Mouse (Mus musculus): Measurements from ENCODE around the gene L3mbtl1. TPM values are rescaled to one million over a fixed set of nuclear protein-coding genes. Genes with fewer than 3 reads are reported as not detected.

L3mbtl1 gene
- polyA plus RNA-seq, 1 experiment = 0.17 TPM

- 83% methylated on average over 19 of the region's 19 CpGs for WGBS
- no peak for DNase-seq (ENCODE audit: low read depth, low spot score)
These were observed 8.9 kb upstream of the L3mbtl1 start for GRCm38 (mm10) chr2:162934421-162934820.

- WGBS = 88% methylated on average over 3 of the region's 3 CpGs
These were observed 7.6 kb upstream of the L3mbtl1 start for GRCm38 (mm10) chr2:162935700-162936099.

GRCm38 (mm10) chr2:162939562-162939961, 3.7 kb upstream of the L3mbtl1 start:
- DNase-seq (ENCODE audit: low read depth, low spot score) = no peak
- 29% methylated on average over 1 of the region's 1 CpGs for WGBS

More at GRCm38 (mm10) chr2:162935700-162936099, 7.6 kb upstream of the L3mbtl1 start:
- no peak for DNase-seq (ENCODE audit: low read depth, low spot score)

GRCm38 (mm10) chr2:162943931-162944330, 659 bp downstream of the L3mbtl1 start:
- WGBS = 16% methylated on average over 11 of the region's 11 CpGs

GRCm38 (mm10) chr2:162946964-162947363, 3.7 kb downstream of the L3mbtl1 start:
- 87% methylated on average over 5 of the region's 5 CpGs for WGBS
- no peak for DNase-seq (ENCODE audit: low read depth, low spot score)

More at GRCm38 (mm10) chr2:162943931-162944330, 659 bp downstream of the L3mbtl1 start:
- no peak for DNase-seq (ENCODE audit: low read depth, low spot score)

GRCm38 (mm10) chr2:162947736-162948135, 4.5 kb downstream of the L3mbtl1 start:
- 34% methylated on average over 15 of the region's 15 CpGs for WGBS
- no peak for DNase-seq (ENCODE audit: low read depth, low spot score)

- WGBS = 61% methylated on average over 14 of the region's 14 CpGs
- DNase-seq (ENCODE audit: low read depth, low spot score) = no peak
These were observed 4.9 kb downstream of the L3mbtl1 start for GRCm38 (mm10) chr2:162948221-162948620.

- WGBS = 92% methylated on average over 2 of the region's 2 CpGs
- DNase-seq (ENCODE audit: low read depth, low spot score) = no peak
These were observed 7.5 kb downstream of the L3mbtl1 start for GRCm38 (mm10) chr2:162950776-162951175.

- 90% methylated on average over 2 of the region's 2 CpGs for WGBS
- DNase-seq (ENCODE audit: low read depth, low spot score) = no peak
These were observed 13.6 kb downstream of the L3mbtl1 start for GRCm38 (mm10) chr2:162956843-162957242.

GRCm38 (mm10) chr2:162961321-162961720, 18.0 kb downstream of the L3mbtl1 start:
- no peak for DNase-seq (ENCODE audit: low read depth, low spot score)
- WGBS = 48% methylated on average over 9 of the region's 10 CpGs

GRCm38 (mm10) chr2:162966734-162967133, 23.5 kb downstream of the L3mbtl1 start:
- no peak for DNase-seq (ENCODE audit: low read depth, low spot score)
- WGBS = 74% methylated on average over 2 of the region's 2 CpGs

GRCm38 (mm10) chr2:162968357-162968756, 25.1 kb downstream of the L3mbtl1 start:
- DNase-seq (ENCODE audit: low read depth, low spot score) = no peak
- WGBS = 9% methylated on average over 5 of the region's 5 CpGs

- 78% methylated on average over 3 of the region's 3 CpGs for WGBS
- no peak for DNase-seq (ENCODE audit: low read depth, low spot score)
These were observed 25.8 kb downstream of the L3mbtl1 start for GRCm38 (mm10) chr2:162969101-162969500.

- DNase-seq (ENCODE audit: low read depth, low spot score) = no peak
- 83% methylated on average over 6 of the region's 6 CpGs for WGBS
These were observed 27.6 kb downstream of the L3mbtl1 start for GRCm38 (mm10) chr2:162970896-162971295.

GRCm38 (mm10) chr2:162972752-162973151, 29.5 kb downstream of the L3mbtl1 start:
- no peak for DNase-seq (ENCODE audit: low read depth, low spot score)
- 14% methylated on average over 7 of the region's 7 CpGs for WGBS

GRCm38 (mm10) chr2:162973206-162973605, 29.9 kb downstream of the L3mbtl1 start:
- WGBS = 54% methylated on average over 5 of the region's 5 CpGs
- no peak for DNase-seq (ENCODE audit: low read depth, low spot score)

- 40% methylated on average over 11 of the region's 11 CpGs for WGBS
- DNase-seq (ENCODE audit: low read depth, low spot score) = no peak
These were observed 30.4 kb downstream of the L3mbtl1 start for GRCm38 (mm10) chr2:162973637-162974036.

GRCm38 (mm10) chr2:162975157-162975775, 32.0 kb downstream of the L3mbtl1 start:
- WGBS = 70% methylated on average over 11 of the region's 11 CpGs
- no peak for DNase-seq (ENCODE audit: low read depth, low spot score)

- 74% methylated on average over 4 of the region's 4 CpGs for WGBS
- DNase-seq (ENCODE audit: low read depth, low spot score) = no peak
These were observed 32.7 kb downstream of the L3mbtl1 start for GRCm38 (mm10) chr2:162976001-162976400.

GRCm38 (mm10) chr2:162984381-162984780, 41.1 kb downstream of the L3mbtl1 start:
- 68% methylated on average over 6 of the region's 6 CpGs for WGBS
- no peak for DNase-seq (ENCODE audit: low read depth, low spot score)

GRCm38 (mm10) chr2:162985923-162986322, 42.7 kb downstream of the L3mbtl1 start:
- 17% methylated on average over 3 of the region's 3 CpGs for WGBS
- no peak for DNase-seq (ENCODE audit: low read depth, low spot score)

GRCm38 (mm10) chr2:162986764-162987163, 43.5 kb downstream of the L3mbtl1 start:
- 47% methylated on average over 3 of the region's 3 CpGs for WGBS
- DNase-seq (ENCODE audit: low read depth, low spot score) = no peak
